Mouse (Mus musculus) adrenal gland, postnatal 36 days (tissue): Measurements from ENCODE around the gene Cdk13. TPM values are rescaled to one million over a fixed set of nuclear protein-coding genes. Genes with fewer than 3 reads are reported as not detected.

Experiments
- DNase-seq, 2 experiments: peaks; one replicate each; pipeline ENCODE4 v3.0.0; 2021; ENCODE audit warnings: mixed read lengths in 1 of 2
- long read RNA-seq, 2 experiments: library from polyadenylated mRNA; stranded (forward); transcript quantifications; one replicate each; pipeline ENCODE4 v2.0.0; 2021; ENCODE audit warnings: borderline sequencing depth in 2 of 2
- total RNA-seq, 2 experiments: library from RNA; stranded (reverse); gene quantifications; 2 replicates each; pipeline ENCODE4 v1.2.3; 2021

Gene Cdk13
- total RNA-seq: 10 to 100 TPM; 48.3 to 55.1 TPM
- long read RNA-seq, experiment 1, full-length matches to known transcripts: 5 of 21 reads
- long read RNA-seq, experiment 1, partial matches to known transcripts: 9 of 21 reads
- long read RNA-seq, experiment 1, other reads (novel, unspliced or antisense): 7 of 21 reads
- long read RNA-seq, experiment 2, full-length matches to known transcripts: 2 of 3 reads
- long read RNA-seq, experiment 2, partial matches to known transcripts: 0 of 3 reads
- long read RNA-seq, experiment 2, other reads (novel, unspliced or antisense): 1 of 3 reads

DNA sequence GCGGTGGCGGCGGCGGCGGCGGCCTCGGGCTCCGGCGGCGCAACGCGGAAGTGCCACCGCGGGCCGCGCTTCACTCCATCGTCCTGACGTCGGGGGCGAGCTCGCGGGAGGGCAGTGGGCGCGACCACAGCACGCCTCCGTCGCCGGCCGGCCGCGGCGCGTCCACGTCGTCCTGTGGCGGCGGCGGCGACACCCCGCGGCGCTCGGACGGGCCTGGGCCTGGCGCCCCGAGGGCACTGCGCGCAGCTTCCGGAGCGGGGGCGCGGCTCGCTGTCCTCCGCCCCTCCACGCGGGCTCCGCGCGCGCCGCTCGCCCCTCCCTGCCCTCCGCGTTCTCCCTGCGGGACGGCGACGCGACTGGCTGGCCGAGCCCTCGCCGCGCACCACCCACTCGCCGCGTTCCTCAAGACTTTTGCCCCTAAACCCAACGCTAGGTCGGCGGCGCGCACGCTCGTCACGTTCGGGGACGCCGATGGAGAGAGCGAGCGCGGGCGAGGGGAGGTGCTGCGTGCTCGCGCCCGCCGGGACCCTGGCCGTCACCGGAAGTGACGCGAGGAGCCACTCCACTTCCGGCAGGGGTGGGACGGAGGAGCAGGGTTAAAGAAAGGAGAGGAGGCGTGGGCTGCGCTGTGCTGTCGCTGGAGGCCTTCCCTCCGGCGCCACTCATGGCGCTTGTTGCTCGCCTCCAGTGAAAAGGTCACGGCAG is at the start of gene Cdk13:
Gene Cdk13 (minus strand): TSS at position 189 of the 705 bp plus-strand sequence.
- DNase-seq: peak; percentile 99 to 100

DNA sequence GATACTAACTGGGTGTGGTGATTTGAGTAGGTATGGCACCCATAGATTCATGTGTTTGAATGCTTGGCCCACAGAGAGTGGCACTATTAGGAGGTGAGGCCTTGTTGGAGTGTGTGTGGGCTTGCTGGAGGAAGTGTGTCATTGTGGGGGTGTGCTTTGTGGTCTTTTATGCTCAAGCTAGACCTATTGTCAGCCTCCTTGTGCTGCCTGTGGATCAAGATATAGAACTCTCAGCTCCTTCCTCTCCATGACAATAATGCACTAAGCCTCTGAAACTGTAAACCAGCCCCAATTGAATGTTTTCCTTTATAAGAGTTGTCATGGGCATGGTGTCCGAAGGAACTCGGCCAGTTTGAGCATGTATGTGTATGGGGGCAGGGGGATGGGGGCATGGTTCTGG is 38.4 kb upstream of the Cdk13 start:
- DNase-seq: no peak

GRCm38 (mm10) chr13:17842756-17843155 is 37.9 kb upstream of the Cdk13 start:
- no peak for DNase-seq

- DNase-seq: no peak
Measured at GRCm38 (mm10) chr13:17839137-17839536, 34.2 kb upstream of the Cdk13 start.

DNA sequence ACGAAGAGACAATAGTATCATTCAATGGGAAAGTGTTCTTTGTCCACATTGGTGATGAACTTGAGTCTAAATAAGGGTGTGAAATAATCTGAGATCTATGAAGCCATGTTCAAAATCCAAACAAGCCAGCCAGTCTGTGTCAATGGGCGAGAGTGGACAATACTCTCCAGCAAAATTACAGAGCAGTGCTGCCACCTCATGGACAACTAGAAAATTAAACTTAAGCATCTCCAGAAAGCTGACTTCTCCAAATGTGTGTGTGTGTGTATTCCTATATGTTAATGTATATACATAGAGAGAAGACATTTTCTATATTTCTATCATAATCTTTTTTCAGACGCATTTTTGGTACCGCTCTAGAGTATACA is 33.6 kb upstream of the Cdk13 start:
- peak; percentile 39 to 78 for DNase-seq

- DNase-seq: peak; percentile 38 to 42
Measured at GRCm38 (mm10) chr13:17837610-17838483, 33.0 kb upstream of the Cdk13 start.

DNA sequence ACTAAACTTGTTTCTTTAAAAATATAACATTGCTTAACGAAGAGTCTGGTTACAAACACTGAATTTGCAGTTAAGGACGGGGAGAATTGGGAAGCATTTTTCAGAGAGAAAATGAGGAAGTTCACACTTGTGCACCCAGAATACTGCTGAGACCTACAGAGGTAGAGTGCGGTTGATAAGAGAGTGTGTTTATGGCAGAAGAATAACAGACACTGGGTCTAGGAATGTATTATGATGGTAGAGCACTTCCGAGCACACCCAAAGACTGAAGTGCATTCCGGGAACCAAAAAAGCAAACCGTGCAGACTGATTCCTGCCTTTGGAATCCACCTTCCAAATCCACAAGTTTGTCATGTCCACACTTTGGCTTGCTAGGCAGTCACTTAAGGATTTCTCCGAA is 31.9 kb upstream of the Cdk13 start:
- no peak for DNase-seq

- DNase-seq: no peak
Measured at GRCm38 (mm10) chr13:17832940-17833339, 28.0 kb upstream of the Cdk13 start.

DNA sequence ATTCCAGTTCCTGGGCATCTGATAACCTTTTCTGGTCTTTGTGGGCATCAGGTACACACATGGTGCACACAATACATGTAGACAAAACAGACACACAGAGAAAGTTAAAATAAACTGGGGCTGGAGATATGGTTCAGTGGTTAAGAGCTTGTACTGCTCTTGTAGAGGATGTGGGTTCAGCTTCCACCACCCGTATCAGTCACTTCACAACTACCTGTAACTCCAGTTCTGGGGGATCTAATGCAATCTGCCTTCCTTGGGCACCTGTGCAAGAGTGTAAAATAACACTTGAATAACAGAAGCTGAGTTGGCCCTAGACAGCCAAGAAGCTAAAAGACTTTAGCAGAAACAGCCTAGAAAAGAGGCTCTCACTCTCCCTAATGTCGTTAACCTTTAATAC is 12.3 kb upstream of the Cdk13 start:
- no peak for DNase-seq

DNA sequence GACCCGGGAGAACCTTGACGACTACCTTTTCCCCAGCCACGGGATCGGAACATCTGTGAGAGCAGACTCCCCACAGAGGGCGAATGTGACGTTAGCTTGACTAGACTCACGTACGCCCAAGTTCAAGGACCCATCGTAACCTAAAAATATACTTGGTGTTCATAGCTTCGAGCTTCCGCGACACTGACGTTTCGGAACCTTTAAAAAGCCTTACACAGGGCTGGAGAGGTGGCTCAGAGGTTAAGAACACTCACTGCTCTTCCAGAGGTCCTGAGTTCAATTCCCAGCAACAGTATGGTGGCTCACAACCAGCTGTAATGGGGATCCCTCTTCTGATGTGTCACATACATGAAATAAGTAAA is 698 bp upstream of the Cdk13 start:
- DNase-seq: no peak

DNA sequence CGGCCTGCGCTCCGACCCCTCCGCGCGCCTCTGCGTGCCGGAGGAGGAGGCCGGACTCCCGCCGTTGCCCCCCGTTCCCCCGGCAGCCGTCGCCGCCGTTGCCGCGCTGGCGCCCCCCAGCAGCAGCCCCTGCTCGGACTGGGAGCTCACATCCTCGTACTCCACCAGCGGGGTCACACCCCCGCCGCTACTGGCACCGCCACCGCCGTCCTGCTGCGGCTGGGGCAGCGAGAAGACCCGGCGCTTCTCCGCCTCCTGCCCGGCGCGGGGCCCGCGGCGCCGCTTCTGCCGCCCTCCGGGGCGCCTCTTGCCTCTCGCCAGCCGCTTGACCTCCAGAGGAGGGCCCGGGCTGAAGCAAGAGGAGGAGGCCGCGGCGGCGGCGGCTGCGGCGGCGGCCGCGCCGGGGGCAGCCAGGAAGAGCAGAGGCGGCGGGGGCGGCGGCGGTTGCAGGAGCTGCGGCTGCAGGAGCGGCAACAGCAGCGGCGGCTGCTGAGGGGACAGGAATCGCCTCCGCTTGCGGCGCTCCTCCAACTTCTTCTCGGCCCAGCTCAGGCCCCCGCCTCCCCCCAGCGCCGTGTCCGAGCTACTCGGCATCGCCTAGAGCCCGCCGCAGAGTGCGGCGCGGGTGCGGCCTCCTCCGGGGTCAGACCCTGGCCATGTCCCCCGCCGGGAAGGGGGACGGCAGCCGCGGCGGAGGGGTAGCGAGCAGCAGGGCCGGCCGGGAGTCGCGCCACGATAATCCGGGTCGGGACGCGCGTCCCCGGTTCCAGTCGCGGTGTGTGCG is 647 bp downstream of the Cdk13 start:
- DNase-seq: peak; percentile 46 to 64

- DNase-seq: peak; percentile 82 to 89
Measured at GRCm38 (mm10) chr13:17803331-17804057, 1.4 kb downstream of the Cdk13 start.

GRCm38 (mm10) chr13:17802880-17803279 is 2.0 kb downstream of the Cdk13 start:
- DNase-seq: no peak

GRCm38 (mm10) chr13:17799735-17800134 is 5.2 kb downstream of the Cdk13 start:
- no peak for DNase-seq

DNA sequence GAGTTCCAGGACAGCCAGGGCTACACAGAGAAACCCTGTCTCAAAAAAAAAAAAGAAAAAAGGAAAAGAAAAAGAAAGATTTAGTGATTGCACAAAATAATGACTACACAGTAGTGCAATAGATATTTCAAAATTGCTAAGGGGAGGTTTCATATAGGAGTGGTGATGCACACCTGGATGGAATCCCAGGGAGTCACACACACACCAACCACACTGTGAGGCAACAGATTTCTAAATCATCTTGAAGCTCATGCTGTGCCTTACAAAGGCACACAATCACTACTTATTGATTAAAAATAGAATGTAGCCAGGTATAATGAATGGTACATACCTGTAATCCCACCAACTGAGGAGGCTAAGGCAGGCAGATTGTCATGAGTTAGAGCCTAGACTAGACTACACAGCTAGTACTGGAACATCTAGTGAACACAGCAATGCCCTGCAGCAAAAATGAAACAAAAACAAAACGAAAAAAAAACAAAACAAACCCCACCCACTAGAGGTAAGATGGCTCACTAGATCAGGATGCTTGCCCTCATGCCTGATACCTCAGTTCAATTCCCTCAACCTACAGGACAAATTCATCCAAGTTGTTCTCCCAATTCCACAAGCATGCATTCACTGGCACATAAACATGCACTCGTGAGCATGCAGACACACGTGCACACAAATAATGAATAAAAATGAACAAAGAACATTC is 9.0 kb downstream of the Cdk13 start:
- DNase-seq: no peak

GRCm38 (mm10) chr13:17783643-17784042 is 21.3 kb downstream of the Cdk13 start:
- DNase-seq: peak in 1 of 2 experiments; percentile 11

DNA sequence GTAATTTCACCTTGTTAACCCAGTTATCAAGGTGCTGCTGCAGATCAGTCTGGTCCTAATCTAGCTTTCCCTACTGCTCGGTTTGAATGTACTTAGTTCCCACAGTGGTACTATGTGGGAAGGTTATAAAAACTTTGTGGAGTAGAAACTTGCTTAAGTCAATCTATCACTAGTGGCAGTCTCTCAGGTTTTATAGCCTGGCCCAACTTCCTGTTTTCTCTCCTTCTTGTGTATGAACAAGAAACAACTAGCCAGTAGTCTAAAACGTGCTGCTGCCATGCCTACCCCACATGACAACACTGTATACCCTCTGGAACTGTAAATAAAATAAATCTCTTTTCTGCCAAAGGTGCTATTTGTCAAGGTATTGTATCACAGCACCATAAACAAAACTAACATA is 25.0 kb downstream of the Cdk13 start:
- no peak for DNase-seq

DNA sequence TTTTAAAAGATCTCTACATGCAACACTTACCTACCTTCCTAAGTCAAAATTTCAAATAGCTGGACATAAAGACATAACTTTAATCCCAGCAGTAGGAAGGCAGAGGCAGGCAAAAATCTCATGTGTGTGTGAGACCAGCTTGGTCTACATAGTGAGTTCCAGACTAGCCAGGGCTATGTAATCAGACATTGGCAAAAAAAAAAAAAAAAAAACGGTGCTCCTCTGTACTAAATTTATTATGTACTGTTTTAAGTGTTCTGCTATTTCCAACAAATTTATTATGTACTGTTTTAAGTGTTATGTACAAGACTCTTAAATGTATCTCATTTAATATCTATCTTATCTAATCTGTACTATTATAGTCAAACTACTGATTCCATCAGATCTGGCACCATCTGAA is 28.6 kb downstream of the Cdk13 start:
- DNase-seq: no peak

GRCm38 (mm10) chr13:17775364-17775763 is 29.5 kb downstream of the Cdk13 start:
- no peak for DNase-seq

- no peak for DNase-seq
Measured at GRCm38 (mm10) chr13:17773112-17773511, 31.8 kb downstream of the Cdk13 start.

DNA sequence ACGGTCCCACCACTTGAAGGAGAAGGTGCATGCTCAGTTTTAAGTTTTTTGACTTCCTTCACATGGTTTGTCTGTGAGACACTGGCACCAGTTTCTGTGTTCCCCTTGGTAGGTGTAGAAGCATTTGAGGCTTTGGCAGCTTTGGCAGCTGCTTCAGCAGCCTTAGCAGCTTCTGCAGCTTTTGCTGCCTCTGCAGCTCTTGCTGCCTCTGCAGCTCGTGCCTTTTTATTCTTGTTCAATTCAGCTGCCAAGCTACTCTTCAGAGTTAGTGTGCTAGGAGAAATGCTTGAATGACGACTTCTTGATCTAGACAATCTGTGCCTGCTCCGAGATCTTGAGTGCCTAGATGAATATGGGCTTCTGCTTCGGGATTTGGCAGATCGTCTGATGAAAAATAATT is 32.3 kb downstream of the Cdk13 start:
- DNase-seq: no peak
